Mouse (Mus musculus): Measurements from ENCODE around the gene Repin1. TPM values are rescaled to one million over a fixed set of nuclear protein-coding genes. Genes with fewer than 3 reads are reported as not detected.
A peak's percentile ranks its signal among the peaks of the same experiment; 100 is the strongest.

Repin1 gene
- polyA plus RNA-seq, 1 experiment: 49.2 TPM

DNA sequence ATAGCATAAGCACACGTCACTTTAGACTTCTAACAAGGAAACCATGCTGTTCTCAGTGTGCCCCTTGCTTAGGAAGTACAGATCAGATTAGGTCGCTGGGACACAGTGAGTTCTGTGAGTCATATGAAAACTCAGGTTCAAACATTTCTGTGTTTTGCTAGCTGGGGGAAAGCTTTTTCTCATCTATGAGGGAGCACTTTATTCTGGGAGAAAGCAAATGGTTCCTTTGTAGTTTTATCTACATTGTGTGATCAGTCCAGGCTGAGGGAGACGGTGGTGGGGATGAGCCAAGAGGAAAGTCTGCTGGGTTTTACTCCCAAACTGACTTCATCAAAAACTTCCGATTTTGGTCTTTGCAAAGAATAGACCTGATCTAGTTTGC, 52.6 kb downstream of the Repin1 start:
- H3K27me3 ChIP-seq (replicated peaks; ENCODE audit: control insufficient read depth, insufficient read depth, low read length): no peaks in the 10 kb centered on the region
- no peak overlapping the region for H3K27ac ChIP-seq (ENCODE audit: insufficient read depth, low read depth, low read length)
- 83% methylated on average over 4 of the region's 4 CpGs for WGBS
- no peak overlapping the region for H3K4me3 ChIP-seq (ENCODE audit: insufficient read depth, low read depth, low read length)
- no peak for DNase-seq
- no peaks in the 10 kb centered on the region; the same call in 1 of the 2 replicates for H3K36me3 ChIP-seq (ENCODE audit: control insufficient read depth, insufficient read depth, low read length)
- TF ChIP-seq CTCF (conservative IDR thresholded peaks at IDR 0.05; ENCODE audit: insufficient read depth, insufficient read length, low read depth, low read length) (no peak), POLR2A (IDR thresholded peaks at IDR 0.05; ENCODE audit: low read depth, low read length) (no peak)
- peaks cover 10% of the 10 kb centered on the region for H3K4me1 ChIP-seq (ENCODE audit: control insufficient read depth, insufficient read depth, low read length)

DNA sequence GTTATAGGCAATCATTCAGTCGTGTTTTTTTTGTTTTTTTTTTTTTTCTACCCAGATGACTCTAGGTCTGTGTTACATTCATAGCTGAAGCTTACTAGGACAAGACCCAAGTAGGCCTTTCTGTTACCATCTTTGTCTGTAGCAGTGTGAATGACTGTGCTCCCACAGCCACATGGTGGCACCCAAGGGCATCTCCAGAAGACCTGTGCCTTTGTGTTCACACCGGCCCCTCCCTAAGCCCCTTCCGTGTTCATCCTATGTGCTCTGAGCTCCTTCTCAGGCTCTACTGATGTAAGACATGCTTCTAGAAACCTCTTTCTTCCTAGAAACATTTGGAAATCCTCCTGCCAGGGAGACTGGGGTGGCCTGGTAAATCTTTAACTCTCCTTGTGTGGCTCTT, 53.3 kb downstream of the Repin1 start, which contains the start of gene Gimap8:
Gene Gimap8 (plus strand): TSS at position 240 of the 400 bp plus-strand sequence.
- WGBS: 15% methylated on average over 3 of the region's 3 CpGs
- peak within 1 kb of the TSS; percentile 58 for H3K27ac ChIP-seq (ENCODE audit: insufficient read depth, low read depth, low read length)
- no peaks in the 10 kb centered on the region for H3K27me3 ChIP-seq (replicated peaks; ENCODE audit: control insufficient read depth, insufficient read depth, low read length)
- no peaks in the 10 kb centered on the region; the same call in 1 of the 2 replicates for H3K36me3 ChIP-seq (ENCODE audit: control insufficient read depth, insufficient read depth, low read length)
- peak within 1 kb of the TSS; percentile 44; the same call in 1 of the 2 replicates for H3K4me3 ChIP-seq (ENCODE audit: insufficient read depth, low read depth, low read length)
- peaks cover 10% of the 10 kb centered on the region for H3K4me1 ChIP-seq (ENCODE audit: control insufficient read depth, insufficient read depth, low read length)
- peak; percentile 74 for TF ChIP-seq CTCF (conservative IDR thresholded peaks at IDR 0.05; ENCODE audit: insufficient read depth, insufficient read length, low read depth, low read length)
- no peak for TF ChIP-seq POLR2A (IDR thresholded peaks at IDR 0.05; ENCODE audit: low read depth, low read length)
- DNase-seq: peak; percentile 89

DNA sequence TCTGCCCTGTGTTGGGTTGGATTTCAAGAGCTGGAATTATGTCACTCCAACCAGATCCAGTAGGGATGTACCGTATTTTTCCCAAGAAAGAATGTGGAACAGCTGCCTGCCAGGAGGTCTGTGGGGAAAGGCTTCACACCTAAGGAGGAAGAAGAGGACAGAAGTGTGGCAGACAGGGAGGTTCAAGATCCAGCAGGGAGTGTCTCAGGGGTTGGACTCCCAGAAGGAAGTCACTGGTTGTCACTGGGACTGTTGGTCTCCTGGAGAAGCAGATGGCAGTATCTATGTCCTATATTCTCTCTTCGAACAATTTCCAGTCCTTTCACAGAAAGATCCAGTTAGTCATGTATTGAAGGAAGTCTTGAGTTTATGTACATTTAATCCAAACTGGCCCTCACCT, 53.9 kb downstream of the Repin1 start:
- peak overlapping the region; percentile 44; the same call in 1 of the 2 replicates for H3K4me3 ChIP-seq (ENCODE audit: insufficient read depth, low read depth, low read length)
- no peak for TF ChIP-seq POLR2A (IDR thresholded peaks at IDR 0.05; ENCODE audit: low read depth, low read length)
- no peak for TF ChIP-seq CTCF (conservative IDR thresholded peaks at IDR 0.05; ENCODE audit: insufficient read depth, insufficient read length, low read depth, low read length)
- 59% methylated on average over 2 of the region's 2 CpGs for WGBS
- H3K27me3 ChIP-seq (replicated peaks; ENCODE audit: control insufficient read depth, insufficient read depth, low read length): no peaks in the 10 kb centered on the region
- H3K27ac ChIP-seq (ENCODE audit: insufficient read depth, low read depth, low read length): peak overlapping the region; percentile 58
- peaks cover 10% of the 10 kb centered on the region for H3K4me1 ChIP-seq (ENCODE audit: control insufficient read depth, insufficient read depth, low read length)
- no peaks in the 10 kb centered on the region; the same call in 1 of the 2 replicates for H3K36me3 ChIP-seq (ENCODE audit: control insufficient read depth, insufficient read depth, low read length)
- DNase-seq: peak; percentile 48

Other genes with a start within 250 kb of the Repin1 start
- 16.7 and 22.1 TPM in 2 replicates for gene Krba1, start 198.3 kb upstream of the Repin1 start, polyA plus RNA-seq (2012; rRNA removed)
- 67.0 and 80.0 TPM in 2 replicates for gene Zfp467, start 148.1 kb upstream of the Repin1 start, polyA plus RNA-seq (2012; rRNA removed)
- 1.5 and 1.9 TPM in 2 replicates for gene Sspo, start 145.7 kb upstream of the Repin1 start, polyA plus RNA-seq (2012; rRNA removed)
- 101 and 109 TPM in 2 replicates for gene Atp6v0e2, start 56.3 kb upstream of the Repin1 start, polyA plus RNA-seq (2012; rRNA removed)
- gene Lrrc61, start 39.1 kb upstream of the Repin1 start, polyA plus RNA-seq (2012; rRNA removed): 35.3 and 36.5 TPM in 2 replicates
- gene Rarres2, start 21.1 kb upstream of the Repin1 start, polyA plus RNA-seq (2012; rRNA removed): 87.9 and 89.2 TPM in 2 replicates
- not detected in 2 replicates for gene Gm45021, start 4.3 kb upstream of the Repin1 start, polyA plus RNA-seq (2012; rRNA removed)
- 0.42 and 0.49 TPM in 2 replicates for gene Gm44965, start 58 bp downstream of the Repin1 start, polyA plus RNA-seq (2012; rRNA removed)
- 4.3 and 6.1 TPM in 2 replicates for gene Zfp775, start 8.2 kb downstream of the Repin1 start, polyA plus RNA-seq (2012; rRNA removed)
- 30.9 and 37.4 TPM in 2 replicates for gene AI854703, start 32.9 kb downstream of the Repin1 start, polyA plus RNA-seq (2012; rRNA removed)
- 6.1 and 9.1 TPM in 2 replicates for gene Gimap8, start 53.4 kb downstream of the Repin1 start, polyA plus RNA-seq (2012; rRNA removed)
- gene Gimap9, start 82.2 kb downstream of the Repin1 start, polyA plus RNA-seq (2012; rRNA removed): 6.8 and 10.1 TPM in 2 replicates
- gene Gimap4, start 90.7 kb downstream of the Repin1 start, polyA plus RNA-seq (2012; rRNA removed): 27.5 and 44.3 TPM in 2 replicates
- gene Gimap6, start 114.3 kb downstream of the Repin1 start, polyA plus RNA-seq (2012; rRNA removed): 14.2 and 24.0 TPM in 2 replicates
- gene Gm28053, start 124.7 kb downstream of the Repin1 start, polyA plus RNA-seq (2012; rRNA removed): not detected in 2 replicates
- 0.20 and 0.97 TPM in 2 replicates for gene Gimap7, start 124.7 kb downstream of the Repin1 start, polyA plus RNA-seq (2012; rRNA removed)
- 8.3 and 10.0 TPM in 2 replicates for gene Gimap1, start 145.2 kb downstream of the Repin1 start, polyA plus RNA-seq (2012; rRNA removed)
- gene Gimap5, start 152.3 kb downstream of the Repin1 start, polyA plus RNA-seq (2012; rRNA removed): 16.2 and 19.6 TPM in 2 replicates
- gene Gimap3, start 177.0 kb downstream of the Repin1 start, polyA plus RNA-seq (2012; rRNA removed): 3.1 and 10.6 TPM in 2 replicates
- 509 and 544 TPM in 2 replicates for gene Tmem176a, start 247.0 kb downstream of the Repin1 start, polyA plus RNA-seq (2012; rRNA removed)
- gene Tmem176b, start 247.6 kb downstream of the Repin1 start, polyA plus RNA-seq (2012; rRNA removed): 1,386 and 1,411 TPM in 2 replicates

All from kidney, adult 2 months (tissue).